Mouse (Mus musculus): ENCODE results near the gene Slc19a1. TPM values are rescaled to one million over a fixed set of nuclear protein-coding genes. Genes with fewer than 3 reads are reported as not detected.
A peak's percentile ranks its signal among the peaks of the same experiment; 100 is the strongest.

Gene Slc19a1
- 26.9 and 30.1 TPM in 2 replicates for polyA plus RNA-seq (2014; fragmentation: Nextera tagmentation; extraction: Ambion mirVana)

GRCm38 (mm10) chr10:77031768-77032375 is at the start of gene Slc19a1:
Gene Slc19a1, plus strand, starts transcription at chr10:77032241.
- peak within 1 kb of the TSS; percentile 72 for H3K9ac ChIP-seq (ENCODE audit: low read length)
- DNase-seq (ENCODE audit: low spot score) (no peak), ATAC-seq (ENCODE audit: insufficient read depth, low FRiP score, low TSS enrichment) (no peak)
- peak within 1 kb of the TSS; percentile 63 for H3K4me3 ChIP-seq (ENCODE audit: low read depth, low read length)
- 32% methylated on average over 13 of the region's 13 CpGs for WGBS
- H3K27me3 ChIP-seq (ENCODE audit: control insufficient read depth, insufficient read depth, low read length): no peaks in the 10 kb centered on the region
- H3K36me3 ChIP-seq (ENCODE audit: control insufficient read depth, insufficient read depth, low read length): no peaks in the 10 kb centered on the region
- peak within 1 kb of the TSS; percentile 83 for H3K4me2 ChIP-seq (ENCODE audit: low read depth)
- no peaks in the 10 kb centered on the region for H3K9me3 ChIP-seq (ENCODE audit: control insufficient read depth, low read length)
- H3K27ac ChIP-seq (ENCODE audit: low read depth, low read length): 0 out of 2 replicates have a peak within 1 kb of the TSS, but pooled peaks have one; percentile 67
- 0 out of 2 replicates have a peak, but pooled peaks cover 6% of the 10 kb centered on the region for H3K4me1 ChIP-seq (ENCODE audit: control insufficient read depth, insufficient read depth, low read length)

- no peak for ATAC-seq (ENCODE audit: insufficient read depth, low FRiP score, low TSS enrichment)
- no peak overlapping the region for H3K27ac ChIP-seq (ENCODE audit: low read depth, low read length)
- no peaks in the 10 kb centered on the region for H3K4me1 ChIP-seq (ENCODE audit: control insufficient read depth, insufficient read depth, low read length)
- H3K36me3 ChIP-seq (ENCODE audit: control insufficient read depth, insufficient read depth, low read length): no peaks in the 10 kb centered on the region
- no peak overlapping the region for H3K4me3 ChIP-seq (ENCODE audit: low read depth, low read length)
- H3K9me3 ChIP-seq (ENCODE audit: control insufficient read depth, low read length): no peaks in the 10 kb centered on the region
- no peak overlapping the region for H3K9ac ChIP-seq (ENCODE audit: low read length)
- no peak overlapping the region for H3K4me2 ChIP-seq (ENCODE audit: low read depth)
- 93% methylated on average over 5 of the region's 5 CpGs for WGBS
- DNase-seq (ENCODE audit: low spot score): no peak
- H3K27me3 ChIP-seq (ENCODE audit: control insufficient read depth, insufficient read depth, low read length): no peaks in the 10 kb centered on the region
Measured at GRCm38 (mm10) chr10:76988586-76988985, 43.5 kb upstream of the Slc19a1 start.

GRCm38 (mm10) chr10:76992456-76992855 is 39.6 kb upstream of the Slc19a1 start:
- DNase-seq (ENCODE audit: low spot score): no peak
- Histone ChIP-seq H3K9ac (ENCODE audit: low read length) (no peak overlapping the region), H3K36me3 (ENCODE audit: control insufficient read depth, insufficient read depth, low read length) (no peaks in the 10 kb centered on the region), H3K9me3 (ENCODE audit: control insufficient read depth, low read length) (no peaks in the 10 kb centered on the region), H3K4me3 (ENCODE audit: low read depth, low read length) (no peak overlapping the region), H3K27me3 (ENCODE audit: control insufficient read depth, insufficient read depth, low read length) (no peaks in the 10 kb centered on the region), H3K27ac (ENCODE audit: low read depth, low read length) (no peak overlapping the region), H3K4me2 (ENCODE audit: low read depth) (no peak overlapping the region), H3K4me1 (ENCODE audit: control insufficient read depth, insufficient read depth, low read length) (no peaks in the 10 kb centered on the region)
- no peak for ATAC-seq (ENCODE audit: insufficient read depth, low FRiP score, low TSS enrichment)
- WGBS: 58% methylated on average over 3 of the region's 3 CpGs

GRCm38 (mm10) chr10:76997759-76998513 is 34.1 kb upstream of the Slc19a1 start:
- DNase-seq (ENCODE audit: low spot score) (peak; percentile 62), ATAC-seq (ENCODE audit: insufficient read depth, low FRiP score, low TSS enrichment) (no peak)
- Histone ChIP-seq H3K4me2 (ENCODE audit: low read depth) (no peak overlapping the region), H3K4me1 (ENCODE audit: control insufficient read depth, insufficient read depth, low read length) (no peaks in the 10 kb centered on the region), H3K9ac (ENCODE audit: low read length) (no peak overlapping the region), H3K27me3 (ENCODE audit: control insufficient read depth, insufficient read depth, low read length) (no peaks in the 10 kb centered on the region), H3K9me3 (ENCODE audit: control insufficient read depth, low read length) (no peaks in the 10 kb centered on the region), H3K4me3 (ENCODE audit: low read depth, low read length) (no peak overlapping the region), H3K36me3 (ENCODE audit: control insufficient read depth, insufficient read depth, low read length) (no peaks in the 10 kb centered on the region), H3K27ac (ENCODE audit: low read depth, low read length) (no peak overlapping the region)
- WGBS: 71% methylated on average over 17 of the region's 17 CpGs

GRCm38 (mm10) chr10:77004936-77005335 is 27.1 kb upstream of the Slc19a1 start:
- 15% methylated on average over 7 of the region's 7 CpGs for WGBS
- DNase-seq (ENCODE audit: low spot score) (no peak), ATAC-seq (ENCODE audit: insufficient read depth, low FRiP score, low TSS enrichment) (no peak)
- Histone ChIP-seq H3K4me3 (ENCODE audit: low read depth, low read length) (no peak overlapping the region), H3K4me2 (ENCODE audit: low read depth) (no peak overlapping the region), H3K27me3 (ENCODE audit: control insufficient read depth, insufficient read depth, low read length) (no peaks in the 10 kb centered on the region), H3K4me1 (ENCODE audit: control insufficient read depth, insufficient read depth, low read length) (peaks cover 3% of the 10 kb centered on the region; the same call in 1 of the 2 replicates), H3K27ac (ENCODE audit: low read depth, low read length) (no peak overlapping the region), H3K9ac (ENCODE audit: low read length) (no peak overlapping the region), H3K9me3 (ENCODE audit: control insufficient read depth, low read length) (no peaks in the 10 kb centered on the region), H3K36me3 (ENCODE audit: control insufficient read depth, insufficient read depth, low read length) (no peaks in the 10 kb centered on the region)

GRCm38 (mm10) chr10:77007433-77008108 is 24.5 kb upstream of the Slc19a1 start:
- DNase-seq (ENCODE audit: low spot score) (peak; percentile 33), ATAC-seq (ENCODE audit: insufficient read depth, low FRiP score, low TSS enrichment) (no peak; the same call in 1 of the 2 replicates)
- no peaks in the 10 kb centered on the region for H3K36me3 ChIP-seq (ENCODE audit: control insufficient read depth, insufficient read depth, low read length)
- H3K4me1 ChIP-seq (ENCODE audit: control insufficient read depth, insufficient read depth, low read length): peaks cover 3% of the 10 kb centered on the region; the same call in 1 of the 2 replicates
- no peak overlapping the region for H3K9ac ChIP-seq (ENCODE audit: low read length)
- H3K27me3 ChIP-seq (ENCODE audit: control insufficient read depth, insufficient read depth, low read length): no peaks in the 10 kb centered on the region
- H3K4me2 ChIP-seq (ENCODE audit: low read depth): no peak overlapping the region
- 32% methylated on average over 8 of the region's 8 CpGs for WGBS
- no peaks in the 10 kb centered on the region for H3K9me3 ChIP-seq (ENCODE audit: control insufficient read depth, low read length)
- H3K4me3 ChIP-seq (ENCODE audit: low read depth, low read length): no peak overlapping the region
- no peak overlapping the region for H3K27ac ChIP-seq (ENCODE audit: low read depth, low read length)

- 41% methylated on average over 9 of the region's 9 CpGs for WGBS
Measured at GRCm38 (mm10) chr10:77008109-77008561, 23.9 kb upstream of the Slc19a1 start.

GRCm38 (mm10) chr10:77008698-77009097 is 23.3 kb upstream of the Slc19a1 start:
- 80% methylated on average over 2 of the region's 3 CpGs for WGBS
- Histone ChIP-seq H3K4me1 (ENCODE audit: control insufficient read depth, insufficient read depth, low read length) (peaks cover 3% of the 10 kb centered on the region; the same call in 1 of the 2 replicates), H3K36me3 (ENCODE audit: control insufficient read depth, insufficient read depth, low read length) (no peaks in the 10 kb centered on the region), H3K9ac (ENCODE audit: low read length) (no peak overlapping the region), H3K9me3 (ENCODE audit: control insufficient read depth, low read length) (no peaks in the 10 kb centered on the region), H3K27me3 (ENCODE audit: control insufficient read depth, insufficient read depth, low read length) (no peaks in the 10 kb centered on the region), H3K4me3 (ENCODE audit: low read depth, low read length) (no peak overlapping the region), H3K4me2 (ENCODE audit: low read depth) (no peak overlapping the region), H3K27ac (ENCODE audit: low read depth, low read length) (no peak overlapping the region)
- ATAC-seq (ENCODE audit: insufficient read depth, low FRiP score, low TSS enrichment) (no peak), DNase-seq (ENCODE audit: low spot score) (no peak)

More at GRCm38 (mm10) chr10:77008109-77008561, 23.9 kb upstream of the Slc19a1 start:
- Histone ChIP-seq H3K4me2 (ENCODE audit: low read depth) (no peak overlapping the region), H3K9ac (ENCODE audit: low read length) (no peak overlapping the region), H3K4me3 (ENCODE audit: low read depth, low read length) (no peak overlapping the region), H3K27me3 (ENCODE audit: control insufficient read depth, insufficient read depth, low read length) (no peaks in the 10 kb centered on the region), H3K4me1 (ENCODE audit: control insufficient read depth, insufficient read depth, low read length) (peaks cover 3% of the 10 kb centered on the region; the same call in 1 of the 2 replicates), H3K9me3 (ENCODE audit: control insufficient read depth, low read length) (no peaks in the 10 kb centered on the region), H3K27ac (ENCODE audit: low read depth, low read length) (no peak overlapping the region), H3K36me3 (ENCODE audit: control insufficient read depth, insufficient read depth, low read length) (no peaks in the 10 kb centered on the region)
- DNase-seq (ENCODE audit: low spot score) (peak; percentile 60), ATAC-seq (ENCODE audit: insufficient read depth, low FRiP score, low TSS enrichment) (0 out of 2 replicates have a peak, but pooled peaks have one; percentile 38)
